Mouse (Mus musculus) ovary, adult 18-20 months (tissue): ENCODE measurements around the gene Usp4.

Experiments used
- DNase-seq: peaks from one replicate; pipeline ENCODE4 v3.0.0; 2022; ENCODE audit warnings: low spot score, mixed read lengths

Gene Usp4

DNA sequence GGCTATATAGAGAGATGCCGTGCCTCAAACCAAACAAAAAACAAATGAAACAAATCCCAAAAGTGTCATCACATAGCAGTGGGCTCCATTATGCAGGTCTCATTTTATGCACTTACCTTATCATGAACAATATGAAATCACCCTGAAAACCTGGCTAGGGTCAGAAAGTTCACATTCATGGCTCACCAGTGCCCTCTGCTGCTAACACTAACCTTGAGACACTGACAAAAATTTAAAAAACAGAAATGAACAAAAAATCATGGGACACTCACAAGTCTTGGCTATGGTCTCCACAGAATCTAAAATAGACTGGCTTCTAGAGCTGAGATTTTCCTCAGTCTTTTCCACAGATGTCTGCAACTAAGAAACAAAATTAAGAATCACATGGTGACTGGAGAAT lies 64.6 kb downstream of the Usp4 start:
- no peak for DNase-seq

DNA sequence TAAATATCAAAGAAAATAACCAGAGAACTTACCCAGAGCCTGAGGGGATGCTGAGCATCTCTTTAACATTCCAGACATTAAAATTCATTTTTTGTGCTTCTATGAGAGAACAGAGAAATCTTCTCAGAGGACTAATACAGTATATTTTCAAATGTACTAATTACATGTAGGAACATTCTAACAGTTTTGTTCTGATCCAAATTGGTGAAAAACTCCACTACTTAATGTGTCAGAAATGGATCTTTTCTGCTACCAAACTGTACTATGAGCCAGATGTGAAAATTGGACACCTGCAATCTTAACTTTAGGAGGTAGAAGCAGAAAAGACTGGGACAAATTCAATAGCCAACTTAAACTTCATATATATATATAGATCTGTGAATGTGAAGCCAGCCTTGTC lies 80.7 kb downstream of the Usp4 start, which contains the start of gene Ccdc36:
TSS of gene Ccdc36 (minus strand) at position 101 of the 400 bp plus-strand sequence.
- DNase-seq: no peak

DNA sequence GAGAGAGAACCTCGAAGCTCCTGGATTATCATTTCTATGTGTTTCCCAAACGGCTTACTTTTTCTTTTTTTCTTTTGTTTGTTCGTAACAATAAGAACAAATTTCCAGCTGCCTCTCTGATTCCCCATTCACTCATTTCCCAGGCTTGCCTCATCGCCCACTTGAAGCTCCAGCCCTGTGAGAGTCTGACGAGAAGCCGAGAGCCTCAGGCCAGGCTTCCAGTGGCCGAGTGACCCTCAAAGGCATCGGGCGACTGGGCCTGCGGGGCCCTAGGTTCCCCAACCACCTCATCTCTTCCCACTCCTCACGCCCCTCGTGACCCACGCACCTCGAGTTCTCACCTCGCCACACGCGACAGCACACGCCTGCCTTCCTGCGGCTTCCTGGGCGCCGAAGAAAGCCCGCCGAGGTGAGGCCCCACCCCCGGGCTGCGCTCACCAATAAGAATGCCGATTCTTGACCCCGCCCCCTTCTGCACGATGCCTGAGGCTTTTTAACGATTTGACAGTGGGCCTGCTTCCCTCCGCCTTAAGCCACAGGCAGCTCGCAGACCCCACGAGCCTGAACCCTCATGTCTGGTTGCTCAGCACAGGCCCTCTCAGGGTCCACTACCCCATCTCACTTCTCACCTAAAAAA lies 83.9 kb downstream of the Usp4 start:
- no peak for DNase-seq

DNA sequence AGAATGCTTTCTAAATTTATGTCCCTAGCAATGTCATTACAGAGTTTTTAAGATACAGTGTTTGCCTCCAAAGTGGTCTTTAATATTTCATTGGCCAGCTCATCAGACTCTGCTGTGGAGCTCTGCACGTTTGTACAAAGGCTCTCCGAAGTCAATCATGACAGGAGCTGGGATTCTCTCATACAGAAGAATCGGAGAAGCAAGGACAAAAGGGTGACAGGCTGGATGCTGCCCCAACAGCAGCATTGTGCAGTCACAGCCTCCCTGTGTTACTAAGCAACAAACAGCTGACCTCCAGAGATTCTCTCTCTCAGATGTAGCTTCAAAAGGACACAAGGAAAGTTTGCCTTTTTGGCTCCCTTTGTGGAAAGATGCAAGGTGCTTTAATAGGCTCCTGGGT lies 88.5 kb downstream of the Usp4 start, which contains the start of gene BC048562:
TSS of gene BC048562 (plus strand) at position 301 of the 400 bp plus-strand sequence.
- DNase-seq: no peak

DNA sequence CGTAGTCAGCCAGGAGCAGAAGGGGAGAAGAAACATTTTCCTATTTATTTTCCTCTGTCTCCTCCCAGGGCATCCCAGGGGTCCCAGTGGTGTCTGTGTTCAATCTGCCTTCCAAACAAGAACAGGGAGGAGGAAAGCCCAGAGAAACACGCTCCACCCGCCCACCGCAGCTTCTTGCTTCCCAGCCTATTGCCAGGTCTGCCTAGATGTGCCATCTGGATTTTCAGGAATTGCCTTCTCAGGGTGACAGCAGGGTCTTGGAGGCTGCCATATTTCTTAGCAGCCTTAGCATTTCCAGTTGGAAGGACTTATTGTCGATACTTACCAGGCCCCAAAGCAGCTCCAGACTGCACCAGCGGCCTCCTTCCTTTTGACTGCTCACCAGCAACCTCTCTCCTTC lies 91.5 kb downstream of the Usp4 start:
- no peak for DNase-seq

DNA sequence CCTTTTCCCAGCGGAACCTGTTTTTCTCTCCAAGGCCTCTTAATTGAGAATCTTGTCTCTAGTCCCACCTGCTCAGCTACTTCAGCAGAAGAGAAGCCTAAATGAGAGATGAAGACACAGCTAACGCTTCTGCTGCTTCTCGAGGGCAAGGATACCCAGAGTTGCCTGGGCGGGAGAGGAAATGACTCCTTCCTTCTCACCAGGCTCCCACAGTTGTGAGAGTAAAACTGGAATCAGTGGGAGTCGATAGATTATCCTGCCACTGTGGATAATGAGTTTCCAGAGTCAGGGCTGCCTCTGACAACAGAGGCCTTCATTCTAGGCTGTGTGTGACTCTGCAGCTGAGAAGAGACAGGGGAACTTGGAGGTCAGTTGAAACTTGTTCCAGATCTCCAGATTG lies 92.8 kb downstream of the Usp4 start:
- DNase-seq: no peak

DNA sequence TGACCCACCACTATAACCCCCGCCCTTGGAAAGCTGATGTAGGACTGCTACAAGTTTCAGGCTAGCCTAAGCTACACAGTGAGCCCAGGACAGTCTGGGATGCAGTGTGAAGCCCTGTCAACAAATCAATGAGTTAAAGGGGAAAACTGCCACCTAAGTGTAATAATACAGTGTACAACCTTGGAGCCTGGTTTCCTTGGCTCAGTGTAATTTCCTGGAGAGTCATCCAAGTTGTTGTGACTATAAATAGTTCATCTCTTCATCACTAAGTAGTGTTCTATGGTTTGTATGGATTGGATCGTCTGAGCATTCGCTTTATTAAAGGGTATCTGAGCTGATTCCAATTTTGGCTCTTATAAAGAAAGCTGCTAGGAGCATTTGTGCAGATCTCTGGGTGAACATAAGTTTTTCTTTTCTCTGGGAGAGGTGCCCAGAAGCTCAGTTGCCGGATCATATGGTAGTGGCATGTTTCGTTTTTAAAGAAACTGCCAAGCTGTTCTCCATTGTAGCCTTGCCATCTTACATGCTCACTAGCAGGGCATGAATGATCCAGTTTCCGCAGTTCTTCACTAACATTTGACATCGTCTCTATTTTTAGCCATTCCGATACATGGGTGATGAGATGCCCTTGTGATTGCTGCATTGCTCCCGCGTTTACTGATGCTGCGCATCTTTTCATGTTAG lies 93.7 kb downstream of the Usp4 start:
- no peak for DNase-seq
